Mouse (Mus musculus) hindlimb bud, embryonic 11.5 days (tissue): ENCODE measurements around the gene Cxcr4.

ENCODE experiments used
- DNase-seq: peaks from one replicate; pipeline ENCODE4 v3.0.0-alpha.2; 2012; ENCODE audit warnings: low read depth, low spot score; ENCODE audit errors: extremely low spot score

Gene Cxcr4

DNA sequence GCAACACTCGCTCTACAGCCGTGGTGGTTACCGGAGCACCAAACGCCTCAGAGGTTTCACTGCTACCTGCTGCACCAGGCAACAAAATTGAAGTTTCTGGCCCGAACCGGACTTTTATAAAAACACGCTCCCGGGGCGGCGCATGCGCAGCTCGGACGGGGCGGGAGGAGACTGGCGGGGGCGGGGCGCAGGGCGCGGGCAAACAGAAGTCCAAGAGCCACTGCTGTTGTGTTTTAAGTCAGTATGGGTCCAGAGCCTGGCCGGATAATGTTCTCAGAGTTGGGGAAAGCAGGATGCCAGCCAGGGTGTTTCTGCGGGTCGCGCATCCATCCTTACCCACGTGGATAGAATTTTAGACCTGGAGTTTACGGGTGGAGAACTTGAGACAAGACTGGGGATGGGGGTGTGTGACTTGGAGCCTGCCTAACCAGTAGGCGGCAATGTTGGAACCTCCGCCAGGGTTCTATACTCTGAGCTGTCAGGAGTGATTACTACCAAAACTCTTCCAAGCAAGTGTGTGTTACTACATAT is at the start of gene Cxcr4:
Gene Cxcr4 (minus strand): TSS at position 83 of the 531 bp plus-strand sequence.
- DNase-seq, result peak; percentile 66

DNA sequence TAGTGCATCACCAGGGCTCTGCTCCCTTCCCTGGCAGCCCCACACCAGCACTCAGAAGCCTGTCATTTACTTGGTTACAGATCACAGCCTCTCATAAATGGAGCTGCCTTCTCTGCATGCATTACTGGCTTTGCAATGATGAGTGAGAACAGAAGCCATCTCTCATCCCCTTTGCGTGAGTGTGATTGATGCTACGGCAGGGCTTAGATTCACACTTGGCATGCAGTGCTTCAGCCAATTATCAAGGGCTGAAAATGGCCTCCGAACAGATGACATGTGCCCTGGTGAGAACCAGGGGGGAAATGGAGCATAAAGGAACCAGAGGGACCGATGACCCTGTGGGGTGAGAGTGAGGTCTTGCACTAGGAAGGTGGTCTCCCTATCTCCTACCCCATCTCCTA is 47.6 kb upstream of the Cxcr4 start:
- no peak for DNase-seq

DNA sequence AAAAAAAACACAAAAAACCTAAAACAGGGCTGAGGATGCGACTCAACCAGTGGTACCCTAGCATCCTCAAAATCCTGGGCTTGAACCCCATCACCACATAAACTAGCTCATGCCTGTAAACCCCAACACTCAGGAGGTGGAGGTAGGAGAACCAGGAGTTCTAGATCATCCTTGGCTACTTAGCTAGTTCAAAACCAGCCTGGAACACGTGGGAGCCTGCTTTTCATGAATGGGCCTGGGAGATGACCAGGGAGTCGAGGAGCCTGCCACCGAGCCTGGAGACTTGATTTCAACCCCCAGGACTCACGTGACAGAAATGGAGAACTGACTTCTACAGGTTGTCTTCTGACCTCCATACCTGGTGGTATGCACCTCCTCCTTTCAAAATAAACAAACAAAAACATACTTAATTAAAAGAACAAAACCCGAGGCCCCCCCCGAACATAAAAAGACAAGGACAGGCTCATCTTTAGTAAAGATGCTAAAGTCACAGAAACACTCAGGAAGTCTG is 45.2 kb upstream of the Cxcr4 start:
- DNase-seq, result no peak

DNA sequence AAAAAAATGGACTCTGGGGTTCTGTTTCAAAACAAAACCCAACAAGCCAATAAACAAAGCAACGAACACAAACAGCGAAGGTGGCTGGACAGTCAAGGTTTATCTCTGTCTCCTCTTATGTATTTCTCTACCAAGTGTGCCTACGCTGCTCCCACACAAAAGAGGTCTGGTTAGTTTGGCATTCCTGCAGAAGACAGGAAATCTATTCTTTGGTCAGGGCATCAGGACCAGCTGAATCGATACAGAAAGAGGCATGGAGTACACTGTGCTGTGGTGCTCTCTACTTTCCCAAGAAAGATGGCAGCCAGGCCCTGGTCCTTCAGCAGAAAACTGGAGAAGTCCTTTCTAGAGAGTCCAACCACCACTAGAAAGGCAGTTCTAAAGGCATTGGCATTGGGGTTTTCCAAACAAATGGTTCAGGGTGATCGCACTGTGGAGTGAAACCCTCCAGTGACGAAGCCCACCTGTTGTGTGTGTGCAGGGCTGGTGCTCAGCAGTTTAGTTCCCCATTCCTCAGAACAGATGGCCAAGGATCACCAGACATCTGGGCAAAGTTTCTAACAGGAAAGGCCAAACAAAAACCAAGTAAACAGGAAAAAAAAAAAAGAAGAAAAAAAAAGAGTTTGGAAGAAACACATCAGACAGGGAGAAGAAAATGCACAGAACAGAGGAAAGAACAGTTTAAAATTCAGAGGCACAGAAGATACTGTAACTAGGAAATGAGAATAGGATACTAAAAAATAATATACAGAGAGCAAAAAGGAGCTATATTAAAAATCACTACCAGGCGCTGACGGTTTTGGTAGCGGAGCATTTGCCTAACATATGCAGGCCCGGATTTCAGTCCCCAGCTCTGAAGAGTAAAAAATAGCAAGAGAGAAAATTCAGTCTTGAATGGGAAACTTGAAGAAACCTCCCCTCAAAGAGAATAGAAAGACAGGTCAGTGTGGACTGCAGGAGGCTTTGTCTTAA is 44.5 kb upstream of the Cxcr4 start:
- DNase-seq, result no peak

DNA sequence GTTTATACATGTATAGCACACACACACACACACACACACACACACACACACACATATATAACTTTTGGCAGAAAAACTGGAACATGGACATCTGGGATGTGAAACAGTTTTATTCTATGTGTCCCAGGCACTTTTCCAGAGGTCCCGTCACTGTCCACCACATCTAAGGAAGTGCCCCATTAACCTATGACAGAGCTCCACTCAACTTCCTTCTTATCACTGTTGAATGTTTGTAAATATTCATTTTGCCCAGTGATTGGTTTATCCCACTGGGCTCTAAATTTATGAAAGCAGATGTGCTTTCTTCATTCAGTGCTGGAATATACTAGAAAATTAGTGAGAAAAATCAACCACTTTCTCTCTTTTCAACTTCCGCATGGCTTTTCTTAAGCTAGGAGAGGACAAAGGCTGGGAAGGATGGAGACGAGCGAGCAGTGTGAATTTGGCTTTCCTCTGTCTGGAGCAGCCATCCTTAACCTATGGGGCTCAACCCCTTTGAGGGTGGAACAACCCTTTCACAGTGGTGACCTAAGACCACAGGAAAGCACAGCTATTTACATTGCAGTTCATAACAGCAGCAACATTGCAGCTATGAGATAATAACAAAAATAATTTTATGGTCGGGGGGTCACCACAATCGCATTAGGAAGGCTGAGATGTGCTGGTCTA is 41.8 kb upstream of the Cxcr4 start:
- DNase-seq, result no peak

DNA sequence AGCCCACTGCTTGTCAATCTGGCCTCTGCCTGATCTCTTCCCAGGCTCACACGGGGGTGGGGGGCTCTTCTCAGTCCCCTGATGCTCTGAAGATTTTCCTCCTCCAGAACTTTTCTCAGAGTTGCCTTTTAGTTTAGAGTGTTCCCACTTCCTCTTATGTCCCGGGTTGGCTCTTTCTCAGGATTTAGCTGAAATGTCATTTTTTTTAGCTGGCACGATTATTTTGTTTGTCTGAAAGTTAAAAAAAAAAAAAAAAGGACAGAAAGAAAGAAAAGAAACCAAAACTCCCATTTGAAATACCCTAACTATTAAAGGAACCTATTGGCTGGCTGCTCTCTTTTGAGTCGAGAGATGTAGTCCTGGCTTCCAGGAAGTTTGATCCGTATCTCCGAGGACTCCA is 40.4 kb upstream of the Cxcr4 start:
- no peak for DNase-seq

DNA sequence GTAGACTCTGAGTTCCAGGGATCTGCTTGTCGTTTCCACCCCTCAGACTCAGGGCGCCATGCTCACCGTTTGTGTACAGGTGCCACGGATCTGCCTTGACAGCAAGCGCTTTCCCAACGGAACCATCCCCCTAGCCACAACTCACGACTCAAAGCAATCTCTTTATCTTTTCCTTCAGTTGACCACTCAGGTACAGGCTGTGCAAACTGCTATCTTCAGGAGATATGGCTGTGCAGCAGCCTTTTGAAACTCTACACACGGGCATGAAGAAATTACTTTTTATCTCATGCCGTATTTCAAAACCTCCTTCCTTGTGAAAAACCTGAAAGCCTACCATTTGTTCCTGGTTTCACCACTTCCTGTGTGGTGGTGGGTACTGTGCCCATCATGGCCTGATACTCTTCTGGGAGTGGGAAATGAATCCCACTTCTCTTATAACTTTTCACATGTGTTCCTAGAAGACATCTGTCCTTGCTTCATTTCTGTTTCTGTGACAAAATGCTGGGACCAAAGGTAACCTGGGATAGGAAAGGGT is 34.1 kb upstream of the Cxcr4 start:
- DNase-seq, result no peak

DNA sequence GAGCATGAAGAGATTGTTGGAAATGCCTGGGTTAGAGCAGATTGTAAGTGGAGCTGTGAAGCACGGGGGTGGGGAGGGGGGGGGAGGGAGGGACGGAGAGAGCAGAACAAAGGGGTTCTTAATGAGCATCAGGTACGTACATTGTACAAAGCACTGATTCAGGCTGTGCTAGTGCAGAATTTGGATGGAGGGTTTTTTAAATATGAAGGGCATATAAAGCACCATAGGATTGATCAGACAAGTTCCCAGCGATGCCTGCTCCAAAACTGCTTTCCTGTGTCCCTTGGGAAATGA is 31.4 kb upstream of the Cxcr4 start:
- DNase-seq, result no peak

DNA sequence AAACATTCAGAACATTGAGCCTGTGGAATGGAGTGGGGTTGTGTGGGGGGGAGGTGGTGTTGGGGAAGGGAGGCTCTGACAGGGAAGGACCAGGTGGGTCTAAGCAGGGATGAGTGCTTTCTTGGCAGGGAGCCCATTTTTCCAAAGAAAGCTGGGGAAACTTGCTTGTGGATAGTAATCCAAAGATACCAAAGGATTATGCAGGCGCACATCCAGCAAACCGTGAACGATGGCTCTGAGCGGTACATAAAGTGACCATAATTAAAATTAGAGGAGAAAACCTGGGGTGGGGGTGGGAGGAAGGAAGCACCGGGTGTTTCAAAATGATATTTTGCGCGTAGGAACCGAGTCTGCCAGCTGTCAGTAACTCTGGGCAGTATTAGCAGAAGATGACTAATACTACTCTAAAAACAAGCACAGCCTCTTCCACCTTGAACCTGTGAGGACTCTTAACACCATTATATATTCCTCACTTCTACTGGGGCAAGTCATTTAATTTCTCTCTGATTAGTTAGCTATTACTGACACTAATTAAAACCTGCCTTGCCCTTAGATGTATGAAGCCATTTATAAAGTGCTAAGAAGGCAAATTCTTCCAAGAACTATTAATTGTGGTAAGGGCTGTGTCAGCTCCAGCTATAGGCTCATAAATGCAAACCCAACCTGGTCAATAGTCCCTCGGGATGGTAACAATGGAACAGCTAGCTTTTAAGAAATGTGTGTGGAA is 30.9 kb upstream of the Cxcr4 start:
- no peak for DNase-seq

DNA sequence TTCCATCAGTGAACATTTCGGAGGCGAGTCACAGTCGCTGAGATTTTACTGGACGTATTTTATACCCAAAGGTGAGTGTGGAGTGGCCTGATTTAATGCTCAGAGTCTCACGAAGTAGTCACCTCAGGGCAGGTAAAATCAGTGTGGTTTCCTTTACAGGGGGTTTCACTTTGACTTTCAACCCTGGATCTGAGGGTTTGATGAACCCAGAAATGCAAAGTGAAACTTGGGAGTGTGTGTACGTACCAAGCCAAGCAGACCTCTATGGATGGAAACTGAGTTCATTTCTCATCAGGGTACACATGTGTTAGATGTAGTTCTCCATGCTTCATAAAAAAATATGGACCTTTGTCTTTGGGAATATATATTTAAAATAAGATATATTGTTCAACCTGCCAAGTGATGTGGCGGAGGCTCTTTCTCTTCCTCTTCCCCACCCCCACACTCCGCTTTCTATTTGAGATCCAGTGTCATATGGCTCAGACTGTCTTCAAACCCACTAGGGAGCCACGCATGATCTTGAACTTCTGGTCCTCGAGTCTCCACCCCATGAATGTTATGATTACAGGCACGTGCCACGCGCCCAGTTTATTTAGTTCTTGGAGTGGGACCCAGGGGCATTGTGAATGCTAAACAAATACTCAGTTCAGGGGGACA is 25.7 kb upstream of the Cxcr4 start:
- no peak for DNase-seq

DNA sequence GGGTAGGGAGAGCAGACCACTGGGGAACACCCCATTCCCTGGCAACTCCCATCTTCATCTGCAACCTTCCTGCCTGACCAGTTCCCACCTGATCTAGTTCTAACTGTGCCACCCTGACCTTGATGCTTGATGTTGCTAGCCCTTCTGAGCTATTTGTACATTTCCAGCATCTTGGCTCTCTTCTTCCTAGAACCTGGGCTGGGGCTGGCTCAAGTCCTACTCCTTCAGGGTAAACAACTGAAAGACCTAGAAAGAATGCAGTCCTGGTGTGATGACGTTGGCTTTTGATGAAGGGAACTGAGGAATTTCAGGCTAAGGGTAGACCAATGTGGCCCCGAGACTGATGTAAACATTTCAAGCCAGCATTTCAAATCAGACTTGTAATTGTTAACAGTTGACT is 24.5 kb upstream of the Cxcr4 start:
- no peak for DNase-seq

DNA sequence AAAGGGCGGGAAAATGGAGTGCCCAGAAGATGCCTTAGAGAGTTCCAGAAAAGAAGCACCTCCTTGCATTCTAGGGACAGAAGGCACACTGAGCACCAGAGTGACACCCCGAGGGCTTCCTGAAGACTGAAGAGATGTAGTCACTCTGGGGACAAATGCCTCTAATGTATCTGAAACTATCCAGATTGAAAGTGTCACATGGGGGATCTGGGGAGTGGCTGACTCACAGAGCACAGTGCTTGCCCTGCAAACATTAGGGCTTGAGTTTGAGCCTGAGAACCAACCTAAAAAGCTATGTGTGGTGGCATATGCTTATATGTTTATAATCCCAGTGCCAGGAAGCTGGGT is 23.3 kb upstream of the Cxcr4 start:
- no peak for DNase-seq

DNA sequence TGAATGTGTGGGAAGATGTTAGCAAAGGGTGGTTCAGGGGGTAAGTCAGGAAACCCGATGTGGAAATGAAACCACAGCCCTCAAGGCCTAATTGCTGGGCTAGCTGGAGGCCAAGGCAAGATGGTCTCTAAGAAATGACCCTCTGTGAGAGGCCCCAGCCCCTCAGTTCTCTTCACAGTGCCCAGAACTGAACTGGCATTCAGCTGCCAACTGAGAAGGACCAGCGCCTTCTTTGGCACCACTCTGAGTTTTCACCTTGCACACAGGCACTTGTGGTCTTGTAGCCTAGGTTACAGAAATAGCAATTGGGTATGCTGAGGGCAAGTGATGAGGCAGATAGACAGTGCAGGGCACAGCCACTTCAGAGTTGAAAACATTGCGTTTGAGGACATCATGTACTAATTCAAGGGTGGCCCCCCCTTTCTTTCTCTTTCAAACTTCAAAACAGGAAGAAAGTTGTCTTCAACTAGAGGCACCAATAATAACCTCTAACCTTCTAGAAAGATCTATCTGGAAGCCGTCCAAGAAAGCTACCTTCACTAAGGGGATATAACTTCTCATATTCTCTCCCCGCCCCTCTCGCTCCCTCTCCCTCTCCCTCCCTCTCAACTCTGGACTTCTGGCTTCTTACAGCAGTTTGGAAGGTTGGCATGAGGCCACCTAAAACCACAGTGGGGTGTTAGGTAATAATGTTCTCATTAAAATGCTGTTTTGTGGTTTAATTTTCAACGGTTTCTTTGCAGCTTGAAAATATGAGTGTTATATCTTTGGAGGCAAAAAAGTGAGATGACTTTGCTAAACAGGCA is 22.8 kb upstream of the Cxcr4 start:
- no peak for DNase-seq

DNA sequence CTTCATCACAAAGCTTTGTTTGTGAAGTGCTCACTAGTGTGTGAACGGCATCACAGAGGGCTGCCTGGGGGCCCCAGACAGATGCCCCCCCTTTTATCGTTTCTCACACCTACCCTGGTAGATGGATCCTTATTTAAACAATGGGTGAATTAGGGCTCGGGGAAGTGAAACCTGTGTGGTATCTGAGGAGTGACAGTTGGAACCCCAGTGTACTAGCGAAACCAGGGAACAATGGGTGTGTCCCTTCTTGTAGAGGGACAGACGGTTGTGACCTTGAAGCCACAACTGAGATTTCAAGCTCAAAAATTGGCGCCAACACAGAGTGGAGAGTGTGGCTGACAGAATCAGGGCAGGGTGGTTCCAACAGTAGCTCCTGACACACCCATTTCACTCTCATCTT is 16.0 kb upstream of the Cxcr4 start:
- DNase-seq, result no peak

DNA sequence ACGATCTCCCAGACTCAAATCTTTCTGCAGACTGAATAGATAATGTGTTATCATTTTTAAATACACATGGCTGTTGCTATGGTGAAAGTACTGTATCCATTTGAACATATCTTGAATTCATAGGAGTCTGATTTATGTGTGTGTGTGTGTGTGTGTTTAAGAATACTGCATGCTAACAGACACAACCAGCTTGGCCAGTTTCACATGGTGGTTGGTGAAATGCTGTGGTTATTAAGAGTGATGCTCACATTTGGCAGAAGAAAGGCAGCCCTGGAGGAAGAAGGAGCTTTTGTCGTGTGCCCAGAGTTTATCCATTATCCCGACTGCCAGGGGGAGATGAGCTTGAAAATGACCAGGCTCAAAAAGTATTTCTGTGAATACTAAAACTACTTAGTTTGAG is 15.3 kb upstream of the Cxcr4 start:
- DNase-seq, result no peak

DNA sequence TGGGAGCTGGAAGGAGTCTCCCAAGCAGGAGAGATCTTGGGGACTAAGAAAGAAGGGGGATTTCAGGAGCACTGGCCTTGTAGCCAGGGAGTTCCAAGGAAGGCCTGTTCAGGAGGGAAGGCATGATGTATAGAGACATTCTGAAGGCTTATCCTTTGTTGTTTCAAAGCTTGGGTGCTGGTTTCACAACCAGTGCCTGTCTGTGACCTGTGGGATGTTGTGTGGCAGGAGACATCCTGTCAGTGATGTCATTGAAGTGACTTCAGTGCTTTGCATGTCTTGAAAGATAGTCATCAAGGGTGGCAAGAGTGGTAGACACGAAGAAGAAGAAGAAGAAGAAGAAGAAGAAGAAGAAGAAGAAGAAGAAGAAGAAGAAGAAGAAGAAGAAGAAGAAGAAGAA is 13.7 kb upstream of the Cxcr4 start:
- no peak for DNase-seq

DNA sequence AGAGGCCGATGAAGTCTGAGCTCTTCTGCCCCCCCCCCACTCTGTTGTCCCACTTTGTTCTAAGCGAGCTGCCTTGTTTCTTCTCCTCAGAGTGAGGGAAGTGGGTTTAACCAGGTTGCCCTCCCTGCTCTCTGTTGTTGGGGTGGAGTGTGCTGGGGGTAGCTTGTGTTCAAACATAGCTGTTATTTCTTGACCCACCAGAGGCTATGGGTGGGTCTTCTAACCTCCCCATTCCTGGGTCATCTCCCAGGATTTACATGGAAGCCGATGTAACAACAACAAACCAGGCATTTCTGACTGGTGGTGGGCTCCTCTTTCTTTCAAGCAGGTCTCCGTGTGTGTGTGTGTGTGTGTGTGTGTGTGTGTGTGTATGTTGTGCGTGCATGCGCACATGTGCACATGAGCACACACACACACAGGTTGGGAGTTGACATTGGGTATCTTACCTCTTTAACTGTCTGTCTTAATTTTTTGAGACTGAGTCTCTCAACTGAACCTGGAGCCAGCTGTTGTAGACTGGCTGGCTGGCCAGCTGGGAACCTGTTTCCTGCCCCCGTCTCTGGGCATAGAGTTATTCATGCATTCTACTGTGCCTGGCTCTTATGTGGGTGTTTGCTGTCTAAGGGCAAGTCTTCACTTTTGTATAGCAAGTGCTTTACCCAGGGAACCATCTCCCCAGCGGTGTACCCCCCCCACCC is 10.7 kb upstream of the Cxcr4 start:
- no peak for DNase-seq

DNA sequence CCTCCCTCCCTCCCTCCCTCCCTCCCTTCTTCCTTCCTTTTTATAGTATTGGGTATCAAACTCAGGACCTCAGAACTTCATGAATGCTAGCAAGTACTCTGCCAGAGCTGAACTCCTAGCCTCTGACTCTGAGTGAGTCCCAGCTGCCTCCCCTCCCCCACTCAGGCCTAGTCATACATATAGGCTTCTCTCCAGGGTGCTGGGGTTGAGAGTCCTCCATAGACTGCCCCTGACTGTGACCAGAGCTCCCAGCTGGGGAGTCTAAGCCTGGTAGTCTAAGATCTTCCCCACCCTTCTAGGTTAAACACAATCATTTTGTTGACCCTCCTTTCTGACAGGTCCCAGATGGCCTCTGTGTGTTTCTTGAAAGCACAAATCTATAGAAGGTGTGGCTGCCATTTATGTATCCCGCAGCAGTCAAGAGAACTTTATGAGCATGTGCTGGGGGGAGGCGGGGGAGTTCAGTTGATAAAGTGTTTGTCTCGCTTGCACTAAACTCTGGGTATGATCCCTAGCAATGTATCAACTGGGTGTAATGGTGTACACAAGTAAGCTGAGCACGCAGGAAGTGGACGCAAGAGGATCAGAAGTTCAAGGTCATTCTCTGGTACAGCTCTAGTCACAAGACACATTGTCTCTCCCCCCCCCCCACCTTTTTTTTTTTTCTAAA is 10.1 kb upstream of the Cxcr4 start:
- DNase-seq, result no peak

DNA sequence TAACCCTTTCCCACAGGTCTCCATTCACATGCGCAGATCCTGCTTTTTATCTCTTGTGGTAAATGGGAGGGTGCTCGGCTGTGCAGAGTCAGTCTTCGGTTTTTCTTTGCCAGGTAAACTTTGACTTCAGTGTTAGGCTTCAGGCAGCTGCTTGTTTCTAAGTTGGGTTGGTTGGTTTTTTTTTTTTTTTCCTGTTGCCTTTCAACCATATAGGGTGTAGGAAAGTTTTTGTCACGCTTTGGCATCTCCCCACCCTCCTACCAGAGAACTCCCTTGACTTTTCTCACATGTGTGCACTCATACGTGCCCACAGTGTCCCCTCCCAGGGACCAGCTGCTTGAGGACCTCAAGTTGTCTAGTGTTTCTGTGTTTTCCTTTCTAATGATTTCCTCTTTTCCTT is 9.2 kb upstream of the Cxcr4 start:
- DNase-seq, result no peak
